Mouse (Mus musculus): ENCODE measurements at regions not wholly inside any gene's neighbourhood (a gene's known extent, or its start where the extent isn't known, plus 50 kb on each side); places are given as distances from the start of the nearest gene placed in this dataset.

- ChIA-PET CTCF (no interaction called here), POLR2A (no interaction called here)
These were observed 1022.4 kb upstream of the Adgrl4 start for GRCm38 (mm10) chr3:150415277-150415676.

GRCm38 (mm10) chr3:150416447-150416846 is 1021.2 kb upstream of the Adgrl4 start:
- CTCF ChIA-PET: no interaction called here
- POLR2A ChIA-PET: no interaction called here

- POLR2A ChIA-PET: no interaction called here
- CTCF ChIA-PET: no interaction called here
These were observed 1009.7 kb upstream of the Adgrl4 start for GRCm38 (mm10) chr3:150427965-150428364.

- ChIA-PET POLR2A (no interaction called here), CTCF (no interaction called here)
These were observed 1006.4 kb upstream of the Adgrl4 start for GRCm38 (mm10) chr3:150431291-150431690.

DNA sequence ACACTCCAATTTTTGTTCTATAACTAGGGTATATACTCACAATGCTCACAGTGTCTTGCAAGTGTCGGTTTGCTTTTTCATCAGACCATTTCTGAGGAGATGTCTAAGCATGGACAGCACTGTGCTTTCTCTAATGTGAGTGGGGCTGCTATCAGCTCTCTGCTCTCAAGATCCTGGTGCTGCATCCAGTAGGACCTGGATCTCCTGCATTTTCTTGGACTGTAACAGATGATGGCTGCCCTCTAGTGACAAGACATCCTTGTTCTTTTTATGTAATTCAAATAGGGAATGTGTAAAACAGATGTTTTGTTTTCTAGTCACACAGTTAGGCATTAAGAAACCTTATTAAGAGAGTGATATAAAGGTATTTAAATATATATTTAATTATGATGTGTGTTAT is 1002.5 kb upstream of the Adgrl4 start:
- ChIA-PET CTCF (no interaction called here), POLR2A (no interaction called here)

DNA sequence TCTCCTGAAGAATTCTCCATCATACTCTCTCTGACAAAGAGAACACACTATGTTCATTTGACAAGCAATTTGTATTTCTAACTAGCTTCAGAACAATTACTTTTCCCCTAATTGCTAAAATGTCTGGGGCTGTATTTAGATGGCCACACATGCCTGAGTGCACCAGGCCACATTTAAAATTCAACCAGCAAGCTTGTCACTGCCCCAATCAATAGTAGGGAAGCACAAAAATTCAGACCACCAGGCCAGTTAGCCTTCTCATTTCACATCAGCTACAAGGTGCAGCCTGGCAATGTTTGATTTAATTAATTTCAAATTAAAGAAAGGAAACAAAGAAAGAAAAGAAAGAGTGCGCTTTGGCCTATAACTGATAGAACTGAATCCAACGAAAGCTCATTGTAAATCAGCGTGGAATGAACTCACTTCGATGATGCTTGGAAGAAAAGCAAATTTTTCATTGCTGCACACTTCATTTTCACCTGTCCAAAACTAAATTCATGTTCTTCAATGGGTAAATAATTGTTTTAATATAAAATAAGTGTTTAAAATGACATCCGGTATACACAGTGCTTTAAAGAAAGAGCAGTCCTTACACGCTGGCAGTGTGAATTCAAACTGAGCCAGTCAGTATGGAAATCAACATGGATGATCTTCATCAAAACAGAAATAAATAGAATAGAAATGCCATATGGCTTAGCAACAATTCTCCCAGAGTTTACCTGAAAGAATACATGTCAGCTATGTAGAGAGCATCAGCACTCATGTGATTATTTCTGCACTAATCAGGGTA is 1001.7 kb upstream of the Adgrl4 start:
- CTCF ChIA-PET: no interaction called here
- POLR2A ChIA-PET: interaction anchor here in 1 of 4 experiments (0.7 kb wide), 1 partner anchor 44 kb away, joined by 4 read pairs; no protein-coding TSS in a partner anchor
